Mouse (Mus musculus) Patski (cell line): ENCODE data around the gene Kcng1. TPM values are rescaled to one million over a fixed set of nuclear protein-coding genes. Genes with fewer than 3 reads are reported as not detected.

Experiments
- ATAC-seq: fragments of 100-300 bp; one replicate; pipeline ENCODE4 v1.8.0; 2021
- CTCF ChIA-PET: fragments of 350-600 bp; sonication (Branson Sonifier 250); formaldehyde crosslinking; loops from one replicate; lab custom pipeline; 2022; ENCODE audit warnings: inconsistent platforms; lab: Charles Lee
- POLR2A ChIA-PET: fragments of 350-600 bp; sonication (Branson Sonifier 250); formaldehyde crosslinking; loops from one replicate; lab custom pipeline; 2022; ENCODE audit warnings: antibody characterized with exemption, inconsistent platforms; lab: Charles Lee
- DNase-seq: peaks from one replicate; pipeline ENCODE4 v3.0.0-alpha.2; 2011; ENCODE audit warnings: low read depth, low spot score
- H3K27me3 ChIP-seq: fragments of 371-371 bp; one replicate; pipeline ENCODE4 v1.5.1; 2021
- CTCF ChIP-seq: fragments of 100-300 bp; IDR thresholded peaks from one replicate; pipeline ENCODE4 v1.5.1; 2021
- in situ Hi-C: fragments of 300-500 bp; cut with MboI; formaldehyde crosslinking; loops from 3 replicates; pipeline ENCODE4 v1.11.1; 2018; ENCODE audit warnings: low pct_unique_long_range_greater_than_20kb, mixed read lengths
- polyA plus RNA-seq: library from polyadenylated mRNA; unstranded; gene quantifications from one replicate; pipeline ENCODE4 v1.2.3, GENCODE M21; 2021

The Kcng1 gene
- polyA plus RNA-seq, 1 experiment from 2014 or later: not detected

GRCm38 (mm10) chr2:168260124-168260523, 21.4 kb downstream of the Kcng1 start:
- in situ Hi-C loops: no loop called here
- TF ChIP-seq CTCF: no peak
- peaks cover 32% of the 10 kb centered on the region for H3K27me3 ChIP-seq
- CTCF ChIA-PET: no interaction called here
- ATAC-seq: no peak
- DNase-seq: no peak
- POLR2A ChIA-PET: interaction anchor here (0.9 kb wide), 1 partner anchor 369 kb away, joined by 3 read pairs; no protein-coding TSS in a partner anchor

GRCm38 (mm10) chr2:168259046-168259445, 22.5 kb downstream of the Kcng1 start:
- DNase-seq (no peak), ATAC-seq (no peak)
- in situ Hi-C loops: no loop called here
- ChIA-PET CTCF (no interaction called here), POLR2A (no interaction called here)
- TF ChIP-seq CTCF: no peak
- H3K27me3 ChIP-seq: peaks cover 32% of the 10 kb centered on the region

- POLR2A ChIA-PET: no interaction called here
- no peak for ATAC-seq
- no peak for DNase-seq
- H3K27me3 ChIP-seq: peaks cover 23% of the 10 kb centered on the region
- in situ Hi-C loops: no loop called here
- no peak for TF ChIP-seq CTCF
- CTCF ChIA-PET: no interaction called here
Measured at GRCm38 (mm10) chr2:168257188-168257587, 24.3 kb downstream of the Kcng1 start.

- ATAC-seq: no peak
- ChIA-PET POLR2A (no interaction called here), CTCF (no interaction called here)
- peaks cover 17% of the 10 kb centered on the region for H3K27me3 ChIP-seq
- in situ Hi-C loops: no loop called here
- no peak for DNase-seq
- TF ChIP-seq CTCF: no peak
Measured at GRCm38 (mm10) chr2:168256506-168256905, 25.0 kb downstream of the Kcng1 start.

- POLR2A ChIA-PET: no interaction called here
- CTCF ChIA-PET: interaction anchor here (1.1 to 3.0 kb wide), 2 partner anchors 170 to 191 kb away, joined by 3 to 10 read pairs; no protein-coding TSS in a partner anchor
- DNase-seq: no peak
- no peak for ATAC-seq
- no peak for TF ChIP-seq CTCF
- peaks cover 8% of the 10 kb centered on the region for H3K27me3 ChIP-seq
- in situ Hi-C loops: loop anchor here (5.0 kb wide), 2 partner anchors 188 to 383 kb away; no protein-coding TSS in a partner anchor
Measured at GRCm38 (mm10) chr2:168253822-168254221, 27.7 kb downstream of the Kcng1 start.

GRCm38 (mm10) chr2:168252639-168253292, 28.8 kb downstream of the Kcng1 start:
- ATAC-seq (no peak), DNase-seq (no peak)
- POLR2A ChIA-PET: no interaction called here
- no peak for TF ChIP-seq CTCF
- H3K27me3 ChIP-seq: peaks cover 5% of the 10 kb centered on the region
- in situ Hi-C loops: loop anchor here (5.0 kb wide), 2 partner anchors 190 to 385 kb away; no protein-coding TSS in a partner anchor
- CTCF ChIA-PET: interaction anchor here (1.0 to 3.0 kb wide), 4 partner anchors 171 to 195 kb away, joined by 3 to 10 read pairs (median 4); no protein-coding TSS in a partner anchor

GRCm38 (mm10) chr2:168250270-168250669, 31.3 kb downstream of the Kcng1 start:
- peaks cover 5% of the 10 kb centered on the region for H3K27me3 ChIP-seq
- DNase-seq (no peak), ATAC-seq (peak; percentile 52)
- peak; percentile 88 for TF ChIP-seq CTCF
- POLR2A ChIA-PET: no interaction called here
- CTCF ChIA-PET: interaction anchor here (0.7 to 1.2 kb wide), 7 partner anchors 10 to 372 kb away, joined by 3 to 5 read pairs (median 3); no protein-coding TSS in a partner anchor
- in situ Hi-C loops: loop anchor here (5.0 kb wide), 2 partner anchors 192 to 387 kb away; no protein-coding TSS in a partner anchor

GRCm38 (mm10) chr2:168248856-168249245, 32.7 kb downstream of the Kcng1 start:
- CTCF ChIA-PET: interaction anchor here (1.1 kb wide), 1 partner anchor 14 kb away, joined by 3 read pairs; no protein-coding TSS in a partner anchor
- in situ Hi-C loops: no loop called here
- peak; percentile 56 for TF ChIP-seq CTCF
- peaks cover 3% of the 10 kb centered on the region for H3K27me3 ChIP-seq
- ATAC-seq (no peak), DNase-seq (no peak)
- POLR2A ChIA-PET: no interaction called here

GRCm38 (mm10) chr2:168248167-168248855, 33.2 kb downstream of the Kcng1 start:
- ChIA-PET POLR2A (interaction anchor here (1.2 kb wide), 1 partner anchor 10 kb away, joined by 3 read pairs; no protein-coding TSS in a partner anchor), CTCF (interaction anchor here (1.1 kb wide), 1 partner anchor 13 kb away, joined by 3 read pairs; no protein-coding TSS in a partner anchor)
- TF ChIP-seq CTCF: no peak
- no peak for ATAC-seq
- in situ Hi-C loops: no loop called here
- peaks cover 3% of the 10 kb centered on the region for H3K27me3 ChIP-seq
- DNase-seq: no peak

GRCm38 (mm10) chr2:168245571-168245970, 36.0 kb downstream of the Kcng1 start:
- H3K27me3 ChIP-seq: peaks cover 3% of the 10 kb centered on the region
- CTCF ChIA-PET: interaction anchor here (0.9 kb wide), 1 partner anchor 658 kb away, joined by 3 read pairs; no protein-coding TSS in a partner anchor
- no peak for ATAC-seq
- POLR2A ChIA-PET: no interaction called here
- TF ChIP-seq CTCF: no peak
- in situ Hi-C loops: no loop called here
- DNase-seq: no peak
